Mouse (Mus musculus) lung, adult 2 months (tissue): Measurements from ENCODE around the gene Ect2.

Experiments used
- CTCF ChIP-seq: fragments of 200-500 bp; IDR thresholded peaks from 2 replicates; pipeline ENCODE4 v1.5.1; 2011; ENCODE audit warnings: mild to moderate bottlenecking, low read length, control low read depth; ENCODE audit not compliant: insufficient read depth
- POLR2A ChIP-seq: fragments of 200-500 bp; IDR thresholded peaks from 2 replicates; pipeline ENCODE4 v1.6.1; 2011; ENCODE audit warnings: low read depth, mild to moderate bottlenecking, control low read depth, low read length, borderline replicate concordance; ENCODE audit errors: extremely low read depth

DNA sequence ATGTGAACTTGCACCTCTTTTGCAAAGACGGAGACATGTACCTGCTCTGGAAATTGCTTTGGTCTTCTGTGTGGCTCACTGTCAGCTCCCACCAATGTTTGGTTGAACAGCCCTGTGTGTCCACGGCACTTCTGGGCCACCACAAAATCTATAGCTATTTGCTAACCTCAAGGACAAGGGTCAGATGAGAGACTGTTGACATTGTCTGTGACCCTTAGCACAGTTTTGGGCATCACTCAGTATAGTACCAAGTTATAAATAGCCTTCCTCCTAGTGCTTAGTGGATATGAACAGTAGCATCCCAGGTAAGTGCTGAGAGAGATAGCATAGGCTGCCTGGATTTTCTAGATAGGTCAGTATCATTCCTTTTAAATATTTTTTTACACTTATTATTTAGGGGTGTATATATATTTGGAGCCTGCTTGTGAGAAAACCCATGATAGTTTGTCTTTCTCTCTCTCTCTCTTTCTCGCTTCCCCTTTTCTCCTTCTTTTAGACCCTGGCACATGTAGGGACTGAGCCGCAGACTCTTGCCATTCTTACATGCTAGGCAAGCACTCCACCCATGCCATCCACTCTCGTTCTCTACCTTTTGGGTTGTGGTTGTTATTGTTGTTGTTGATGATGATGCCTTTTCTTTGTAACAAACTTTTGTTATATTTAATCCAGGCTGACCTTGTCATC, 48.2 kb upstream of the Ect2 start:
- TF ChIP-seq CTCF (no peak), POLR2A (no peak)
